Mouse (Mus musculus) liver, embryonic 14.5 days (tissue): ENCODE measurements at regions not wholly inside any gene's neighbourhood (a gene's known extent, or its start where the extent isn't known, plus 50 kb on each side); places are given as distances from the start of the nearest gene placed in this dataset.

Experiments
- CTCF ChIP-seq: IDR thresholded peaks from 2 replicates; pipeline ENCODE4 v1.5.1; 2016; ENCODE audit warnings: antibody characterized with exemption, low read depth, control low read depth
- EP300 ChIP-seq: IDR thresholded peaks from 2 replicates; pipeline ENCODE4 v1.6.1; 2016; ENCODE audit warnings: antibody characterized with exemption, low read depth

- TF ChIP-seq CTCF (no peak), EP300 (no peak)
These were observed 70.4 kb upstream of the Anapc15-ps start for GRCm38 (mm10) chr10:95743627-95744026.
